In genomic region chr5:124986222-124986621, GRCm38 (mm10) we compare ENCODE assay signal across 20 mouse cellular contexts. TPM values are rescaled to one million over a fixed set of nuclear protein-coding genes. Genes with fewer than 3 reads are reported as not detected.
DNase-seq lines count a peak whose midpoint lies in the region; ATAC-seq and TF ChIP-seq lines count a peak whose summit lies in the region.
"Had no signal": no experiment of that assay in that cellular context is flagged by ENCODE, and none has a peak within 500 bp of the region (broad histone marks: within the 10 kb centered on the region; RNA-seq: fewer than 3 reads in every experiment).

No protein-coding gene starts in this region.

- H3K4me1 ChIP-seq in liver, embryonic 14.5 days (replicated peaks; ENCODE audit: control insufficient read depth in 2 of 2, insufficient read depth in 2 of 2, low read length in 1 of 2) = no peaks in the 10 kb centered on the region
- H3K4me1 ChIP-seq in CH12.LX (ENCODE audit: control insufficient read depth in 1 of 2, insufficient read depth in 2 of 2) = no peaks in the 10 kb centered on the region; a peak in 1 of 4 replicates
- H3K4me1 ChIP-seq: embryonic facial prominence, embryonic 15.5 days had no signal

- TF ChIP-seq POLR2A in CH12.LX (IDR thresholded peaks at IDR 0.05; ENCODE audit: low read depth, low read length) = no peak

- DNase-seq in gastrocnemius, adult 2 months = no peak
- no peak for DNase-seq in gastrocnemius, postnatal 14 days
- DNase-seq in liver, embryonic 14.5 days (ENCODE audit: low read depth in 3 of 3, low spot score in 3 of 3) = no peak
- no peak for DNase-seq in liver
- DNase-seq in CH12.LX (ENCODE audit: extremely low read depth) = peak; percentile 17
- DNase-seq in ZHBTc4 (ENCODE audit: low read depth, low spot score) = peak; percentile 75
- no peak for DNase-seq in right cerebral cortex, adult 2 months (ENCODE audit: low spot score in 2 of 2)
- DNase-seq in adrenal gland, adult 2 months = no peak
- DNase-seq: cerebellum, adult 8-10 months; heart, postnatal 10 days; lung, postnatal 36 days had no signal

- in situ Hi-C loops in CH12.LX (cut with MboI; ENCODE audit: low pct_ligation_motif_present, low pct_unique_long_range_greater_than_20kb, low sequenced_read_pairs) = no loop called here

- dilution Hi-C loops in CH12.LX (cut with MboI; ENCODE audit: extremely low pct_ligation_motif_present, extremely low pct_unique_long_range_greater_than_20kb, low sequenced_read_pairs) = no loop called here

- H3K27me3 ChIP-seq in liver, embryonic 14.5 days (ENCODE audit: control insufficient read depth, insufficient read depth, low read length) = no peaks in the 10 kb centered on the region
- H3K27me3 ChIP-seq in CH12.LX (replicated peaks) = peaks cover 2% of the 10 kb centered on the region
- H3K27me3 ChIP-seq: embryonic facial prominence, embryonic 15.5 days; limb, embryonic 15.5 days; Patski had no signal

- no peaks in the 10 kb centered on the region for H3K36me3 ChIP-seq in liver, embryonic 14.5 days (replicated peaks; ENCODE audit: control insufficient read depth, insufficient read depth, low read depth)
- H3K36me3 ChIP-seq in CH12.LX (replicated peaks in 1 of 2; ENCODE audit: control insufficient read depth in 1 of 2, insufficient read depth in 1 of 2, low read length in 1 of 2) = no peaks in the 10 kb centered on the region
- H3K36me3 ChIP-seq: embryonic facial prominence, embryonic 15.5 days; limb, embryonic 15.5 days; midbrain, embryonic 10.5 days had no signal

- no peaks in the 10 kb centered on the region for H3K9me3 ChIP-seq in liver, embryonic 14.5 days (ENCODE audit: control insufficient read depth, low read length)
- peaks cover 22% of the 10 kb centered on the region for H3K9me3 ChIP-seq in CH12.LX (replicated peaks; ENCODE audit: low read length)
- H3K9me3 ChIP-seq: embryonic facial prominence, embryonic 15.5 days; limb, embryonic 15.5 days had no signal

- no peak for TF ChIP-seq EP300 in liver, embryonic 14.5 days (IDR thresholded peaks at IDR 0.05; ENCODE audit: low read depth)
- TF ChIP-seq EP300 in CH12.LX (IDR thresholded peaks at IDR 0.05; ENCODE audit: low read length) = no peak

- H3K79me2 ChIP-seq in CH12.LX (replicated peaks; ENCODE audit: control insufficient read depth, extremely low read depth, insufficient read depth, poor library complexity, severe bottlenecking) = no peaks in the 10 kb centered on the region

- intact Hi-C loops in gastrocnemius, adult 2 months (cut with DNase I) = no loop called here
- intact Hi-C loops in gastrocnemius, postnatal 14 days (cut with DNase I; ENCODE audit: low total_unique reads) = no loop called here

- no peak for ATAC-seq in liver, embryonic 14.5 days (ENCODE audit: insufficient read depth)
- ATAC-seq: forebrain, embryonic 14.5 days; Patski had no signal

- WGBS in liver, embryonic 14.5 days (ENCODE audit: insufficient replicate concordance) = 61% methylated on average over 5 of the region's 5 CpGs

- H3K4me3 ChIP-seq in gastrocnemius, adult 2 months = no peak overlapping the region
- no peak overlapping the region for H3K4me3 ChIP-seq in liver, embryonic 14.5 days (ENCODE audit: insufficient read depth in 1 of 2, low read depth in 2 of 2, low read length in 2 of 2)
- no peak overlapping the region for H3K4me3 ChIP-seq in CH12.LX (replicated peaks in 1 of 3; ENCODE audit: low read depth in 2 of 3, low read length in 2 of 3, poor library complexity in 1 of 3)
- H3K4me3 ChIP-seq: embryonic facial prominence, embryonic 15.5 days; limb, embryonic 15.5 days; midbrain, embryonic 10.5 days; myocyte had no signal

- TF ChIP-seq CTCF in gastrocnemius, adult 2 months (IDR thresholded peaks at IDR 0.05) = peak; percentile 23; the same call in 1 of the 2 replicates
- peak; percentile 51 for TF ChIP-seq CTCF in liver, embryonic 14.5 days (IDR thresholded peaks at IDR 0.05; ENCODE audit: low read depth)
- TF ChIP-seq CTCF in CH12.LX (conservative IDR thresholded peaks at IDR 0.05 in 1 of 2, IDR thresholded peaks at IDR 0.05 in 1 of 2; ENCODE audit: low read depth in 2 of 2, low read length in 2 of 2) = peak in 1 of 2 experiments; percentile 49; a peak in 2 of 4 replicates

- no peak overlapping the region for H3K4me2 ChIP-seq in liver, embryonic 14.5 days (ENCODE audit: low read depth)
- no peak overlapping the region for H3K4me2 ChIP-seq in CH12.LX (ENCODE audit: insufficient read depth, low read depth, poor library complexity, severe bottlenecking)
- H3K4me2 ChIP-seq: embryonic facial prominence, embryonic 15.5 days; hindbrain, embryonic 14.5 days; limb, embryonic 15.5 days had no signal

- no peak overlapping the region for H3K9ac ChIP-seq in liver, embryonic 14.5 days (replicated peaks)
- H3K9ac ChIP-seq in CH12.LX (ENCODE audit: insufficient read depth, low read depth) = no peak overlapping the region
- H3K9ac ChIP-seq: embryonic facial prominence, embryonic 15.5 days; hindbrain, embryonic 14.5 days; limb, embryonic 15.5 days had no signal

- TF ChIP-seq RAD21 in CH12.LX (IDR thresholded peaks at IDR 0.05; ENCODE audit: low read depth, low read length) = peak; percentile 37

- H3K27ac ChIP-seq in gastrocnemius, adult 2 months = no peak overlapping the region
- no peak overlapping the region for H3K27ac ChIP-seq in liver, embryonic 14.5 days
- H3K27ac ChIP-seq in CH12.LX (ENCODE audit: insufficient read depth, low read depth) = no peak overlapping the region
- H3K27ac ChIP-seq: embryonic facial prominence, embryonic 15.5 days; hindbrain, embryonic 14.5 days; limb, embryonic 15.5 days; midbrain, embryonic 10.5 days had no signal

TF ChIP-seq in CH12.LX, 34 proteins besides CTCF, POLR2A, EP300 and RAD21:
- TF ChIP-seq GABPA (IDR thresholded peaks at IDR 0.05; ENCODE audit: insufficient replicate concordance, low read depth, low read length) (no peak), SMC3 (IDR thresholded peaks at IDR 0.05; ENCODE audit: low read depth, low read length) (peak; percentile 48)

RNA-seq across cellular contexts. Expression of gene Rflna, which starts 16.8 kb away (rescaled TPM):
- total RNA-seq in gastrocnemius, adult 2 months (2021) = not detected
- under 1 TPM; 0.84 to 0.98 TPM for total RNA-seq in gastrocnemius, postnatal 14 days (2021)
- polyA plus RNA-seq in liver, embryonic 14.5 days (2012; rRNA removed) = 0.38 TPM in 2 replicates
- 0.15 and 0.32 TPM in 2 replicates for polyA plus RNA-seq in liver, embryonic 14.5 days (2014; fragmentation: Nextera tagmentation; extraction: Ambion mirVana)
- total RNA-seq in CH12.LX (2012; rRNA removed) (0.08 and 0.17 TPM in 2 replicates), CH12.LX (2014; rRNA removed) (not detected in 2 replicates)
- polyA plus RNA-seq in CH12.LX (2012; ENCODE audit: insufficient read length, low read depth) = 0.46 TPM in 1 of 2 replicates, not detected in the other
- total RNA-seq in adrenal gland, adult 2 months (2021) = 1 to 10 TPM; 4.6 to 5.6 TPM
- polyA plus RNA-seq in adrenal gland, adult 2 months (2012; rRNA removed) = 18.7 and 21.1 TPM in 2 replicates
- total RNA-seq: gastrocnemius, adult 18-20 months; neutrophil, adult 5-6 weeks had no signal

Comparison
In these comparisons a context has a peak if more than half of its experiments do, and no peak if none do; other contexts are left out.
1. DNase-seq: peak in CH12.LX (single experiment) and ZHBTc4 (single experiment); none in gastrocnemius, adult 2 months (single experiment), gastrocnemius, postnatal 14 days (single experiment), liver, embryonic 14.5 days (0 of 3), liver (single experiment), right cerebral cortex, adult 2 months (0 of 2) and adrenal gland, adult 2 months (single experiment).